19 mouse cellular contexts compared by ENCODE assay signal in genomic region chr11:119783653-119784052, GRCm38 (mm10).
"Had no signal": no experiment of that assay in that cellular context is flagged by ENCODE, and none has a peak within 500 bp of the region (broad histone marks: within the 10 kb centered on the region; RNA-seq: fewer than 3 reads in every experiment).

No protein-coding gene starts in this region.

- H3K4me3 ChIP-seq: kidney, embryonic 15.5 days; limb, embryonic 12.5 days; limb, embryonic 15.5 days; midbrain, embryonic 12.5 days; midbrain, embryonic 15.5 days; myocyte; neural tube, embryonic 13.5 days had no signal

- DNase-seq: kidney, adult 8-10 months; kidney, postnatal 10 days; kidney, postnatal 36 days; left cerebral cortex, postnatal 4 days; liver, postnatal 0 days; lung, embryonic 14.5 days; retina, postnatal 1 day; right cerebral cortex, postnatal 25 days; thymus, adult 18-20 months; thymus, postnatal 4 days had no signal

- H3K9me3 ChIP-seq: kidney, embryonic 15.5 days; limb, embryonic 12.5 days; limb, embryonic 15.5 days; midbrain, embryonic 12.5 days; midbrain, embryonic 15.5 days; neural tube, embryonic 13.5 days had no signal

- H3K4me1 ChIP-seq: limb, embryonic 15.5 days had no signal

- H3K27ac ChIP-seq: kidney, embryonic 15.5 days; limb, embryonic 12.5 days; limb, embryonic 15.5 days; liver, embryonic 14.5 days; midbrain, embryonic 12.5 days; midbrain, embryonic 15.5 days; neural tube, embryonic 13.5 days had no signal

- H3K36me3 ChIP-seq: midbrain, embryonic 15.5 days; neural tube, embryonic 13.5 days had no signal

- H3K27me3 ChIP-seq: kidney, embryonic 15.5 days; limb, embryonic 12.5 days; limb, embryonic 15.5 days; midbrain, embryonic 12.5 days; midbrain, embryonic 15.5 days; neural tube, embryonic 13.5 days had no signal

- ATAC-seq: liver, postnatal 0 days; lung, postnatal 0 days; midbrain, embryonic 15.5 days had no signal
